Mouse (Mus musculus) granulocyte monocyte progenitor cell, adult 5-6 weeks (primary cell): Measurements from ENCODE around the gene Elp1. TPM values are rescaled to one million over a fixed set of nuclear protein-coding genes. Genes with fewer than 3 reads are reported as not detected.

Experiments used
- ATAC-seq: replicated peaks from 2 replicates; pipeline ENCODE4 v1.8.0; 2016; ENCODE audit warnings: mild to moderate bottlenecking, moderate TSS enrichment, inconsistent platforms; ENCODE audit not compliant: poor library complexity, severe bottlenecking
- total RNA-seq, 2 experiments: library from RNA; stranded (forward) in 1 of 2; stranded (reverse) in 1 of 2; fragments of 200-712, 200-1000 nt in 1 of 2; fragments of >200 nt in 1 of 2; fragmentation: Nextera tagmentation in 1 of 2; gene quantifications; 2 replicates each; pipeline ENCODE4 v1.2.3; 2014 to 2017

The Elp1 gene
- total RNA-seq, 2 experiments from 2014 or later: 39.4 to 52.5 TPM

GRCm38 (mm10) chr4:56791373-56791772 is 10.8 kb downstream of the Elp1 start:
- ATAC-seq: no peak

GRCm38 (mm10) chr4:56771065-56771464 is 31.1 kb downstream of the Elp1 start:
- ATAC-seq: no peak

- no peak for ATAC-seq
Measured at GRCm38 (mm10) chr4:56768913-56769312, 33.2 kb downstream of the Elp1 start.

GRCm38 (mm10) chr4:56767861-56768284 is 34.3 kb downstream of the Elp1 start:
- ATAC-seq: peak; percentile 56

DNA sequence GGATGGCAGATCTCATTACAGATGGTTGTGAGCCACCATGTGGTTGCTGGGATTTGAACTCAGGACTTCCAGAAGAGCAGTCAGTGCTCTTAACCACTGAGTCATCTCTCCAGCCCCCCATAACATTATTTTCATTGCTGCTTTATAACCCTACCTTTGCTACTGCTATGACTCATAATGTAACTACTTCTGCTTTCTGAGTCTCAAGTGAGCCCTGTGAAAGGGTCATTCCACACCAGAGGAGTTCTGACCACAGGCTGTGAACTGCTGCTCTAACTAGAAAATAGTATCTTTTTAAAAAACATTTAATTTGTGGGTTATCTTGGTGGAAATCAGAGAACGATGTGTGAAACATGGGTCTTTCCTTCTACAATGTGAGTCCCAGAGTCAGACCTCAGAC is 44.4 kb downstream of the Elp1 start:
- peak; percentile 77 for ATAC-seq

DNA sequence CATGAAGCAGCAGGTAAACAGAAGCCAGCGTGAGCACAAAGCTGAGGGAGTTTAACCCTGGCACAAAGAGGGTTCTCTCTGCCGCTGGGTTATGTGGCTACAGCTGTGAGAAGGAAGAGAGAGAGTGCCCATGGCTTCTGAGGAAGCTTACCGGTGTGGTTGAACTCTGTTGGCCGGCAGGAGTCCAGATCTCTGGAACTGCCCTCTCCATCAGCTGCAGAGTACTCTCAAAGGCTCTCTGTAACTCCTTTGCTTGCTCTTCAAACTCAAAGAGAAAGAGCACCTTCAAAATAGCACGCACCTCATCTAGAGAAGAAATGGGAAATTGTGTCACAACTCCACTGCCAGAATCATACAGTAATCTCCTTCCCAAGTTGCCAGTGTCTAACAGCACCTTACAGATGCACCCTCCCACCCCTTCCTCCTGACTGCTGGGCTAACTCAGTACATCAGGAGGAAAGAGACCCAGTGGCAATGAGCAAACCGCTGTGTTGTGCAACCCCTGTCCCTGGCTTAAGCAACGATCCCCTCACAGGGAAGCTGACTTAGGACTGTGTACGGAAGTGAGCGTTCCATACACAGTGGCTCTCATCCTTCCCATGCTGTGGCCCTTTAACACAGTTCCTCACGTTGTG is 45.0 kb downstream of the Elp1 start:
- ATAC-seq: peak; percentile 94

- ATAC-seq: no peak
Measured at GRCm38 (mm10) chr4:56756021-56756420, 46.1 kb downstream of the Elp1 start.

DNA sequence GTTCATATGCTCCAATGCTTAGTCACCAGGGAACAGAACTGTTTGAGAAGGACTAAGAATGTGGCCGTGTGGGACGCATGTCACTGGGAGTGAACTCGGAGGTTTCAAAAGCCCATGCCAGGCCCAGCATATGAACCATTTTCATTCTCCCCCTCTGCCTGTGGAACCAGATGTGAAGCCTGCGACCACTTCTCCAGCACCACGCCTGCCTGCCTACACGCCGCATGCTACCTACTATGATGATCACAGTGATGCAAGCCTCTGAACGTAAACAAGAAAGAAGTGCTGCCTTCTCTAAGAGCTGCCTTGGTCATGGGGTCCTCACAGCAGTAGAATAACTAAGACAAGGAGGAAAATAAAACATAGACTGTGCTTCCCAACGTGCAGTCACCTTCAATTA is 54.7 kb downstream of the Elp1 start:
- ATAC-seq: no peak

GRCm38 (mm10) chr4:56746345-56746744 is 55.8 kb downstream of the Elp1 start:
- no peak for ATAC-seq

GRCm38 (mm10) chr4:56743363-56744195 is 58.6 kb downstream of the Elp1 start, which contains the start of gene Actl7a:
TSS of gene Actl7a (plus strand) at chr4:56743413.
- no peak for ATAC-seq

- ATAC-seq: no peak
Measured at GRCm38 (mm10) chr4:56742698-56743097, 59.4 kb downstream of the Elp1 start.

DNA sequence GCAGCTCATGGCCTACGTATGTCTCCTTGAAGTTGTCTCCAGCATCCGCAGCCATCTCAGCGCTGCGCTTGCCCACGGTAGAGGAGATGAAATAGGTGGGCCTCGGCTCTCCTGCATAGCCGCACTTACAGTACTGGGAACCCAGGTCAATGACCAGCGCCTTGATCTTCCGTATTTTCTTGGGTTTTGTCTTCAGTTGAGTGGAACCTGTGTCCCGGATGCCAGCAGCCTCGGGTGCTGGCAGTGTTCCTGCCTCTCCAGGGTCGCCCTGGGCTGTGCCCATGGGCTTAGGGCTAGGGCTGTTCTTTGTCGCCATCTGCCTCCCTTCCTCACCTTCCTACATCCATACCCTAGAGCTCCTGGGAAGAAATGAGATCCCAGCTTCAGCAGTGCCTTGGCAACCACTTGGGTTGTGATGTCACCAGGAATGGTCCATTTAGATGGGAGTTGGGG is 61.1 kb downstream of the Elp1 start, which contains the start of gene Actl7b:
Gene Actl7b (minus strand): TSS at position 403 of the 453 bp plus-strand sequence.
- no peak for ATAC-seq

DNA sequence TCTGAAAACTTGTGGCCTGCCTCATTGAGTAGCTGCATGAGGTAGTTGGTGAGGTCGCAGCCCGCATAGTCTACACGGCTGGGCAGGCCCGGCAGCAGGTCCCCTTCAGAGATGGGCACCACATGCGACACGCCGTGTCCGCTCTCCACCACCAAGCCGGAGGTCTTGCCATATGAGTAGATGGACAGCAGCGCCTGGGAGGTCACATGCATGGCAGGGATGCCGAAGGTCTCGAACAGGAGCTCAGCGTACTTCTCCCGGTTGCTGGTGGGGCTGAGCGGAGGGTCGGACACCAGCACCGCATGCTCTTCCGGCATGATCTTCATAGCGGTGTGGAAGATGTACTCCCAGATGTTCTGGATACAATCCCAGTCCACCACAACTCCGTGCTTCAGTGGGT is 61.5 kb downstream of the Elp1 start:
- ATAC-seq: no peak

DNA sequence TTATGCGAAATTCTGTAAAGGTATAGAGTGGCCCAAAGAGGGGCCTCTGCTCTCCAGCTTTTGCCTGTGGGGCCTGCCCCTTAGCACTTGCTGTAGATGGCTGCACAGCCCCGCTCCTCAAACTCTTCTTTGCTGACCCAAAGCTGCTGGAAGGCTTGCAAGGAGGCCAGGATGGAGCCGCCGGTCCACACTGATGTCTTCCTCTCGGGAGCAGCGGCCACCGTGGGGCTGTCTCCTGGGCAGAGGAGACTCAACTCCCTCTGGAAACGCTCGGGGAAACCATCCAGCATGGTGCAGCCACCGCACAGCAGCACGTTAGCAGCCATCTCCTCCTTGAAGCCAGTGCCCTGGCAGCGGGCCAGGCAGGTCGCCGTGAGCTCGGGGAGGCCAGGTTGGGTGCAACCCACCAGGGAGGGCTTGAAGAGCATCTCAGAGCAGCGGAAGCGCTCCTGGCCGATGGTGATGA is 62.1 kb downstream of the Elp1 start, which contains the start of gene Gm26657:
Gene Gm26657 (plus strand): TSS at position 51 of the 466 bp plus-strand sequence.
- no peak for ATAC-seq

- ATAC-seq: no peak
Measured at GRCm38 (mm10) chr4:56725839-56726238, 76.3 kb downstream of the Elp1 start.

DNA sequence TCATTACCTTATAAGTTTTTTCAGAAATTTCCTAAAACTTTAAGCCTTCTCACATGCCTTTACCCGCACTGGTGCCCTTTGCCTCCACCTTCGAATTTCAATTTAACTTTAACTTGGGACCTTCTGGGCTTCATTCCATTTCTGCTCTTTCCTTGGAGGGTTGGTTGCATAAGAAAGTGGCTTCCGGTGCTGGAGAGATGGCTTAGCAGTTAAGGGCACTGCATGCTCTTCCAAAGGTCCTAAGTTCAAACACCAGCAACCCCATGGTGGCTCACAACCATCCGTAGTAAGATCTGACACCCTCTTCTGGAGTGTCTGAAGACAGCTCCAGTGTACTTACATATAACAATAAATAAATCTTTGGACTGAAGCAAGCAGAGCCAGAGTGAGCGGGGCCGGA is 78.9 kb downstream of the Elp1 start:
- ATAC-seq: no peak

DNA sequence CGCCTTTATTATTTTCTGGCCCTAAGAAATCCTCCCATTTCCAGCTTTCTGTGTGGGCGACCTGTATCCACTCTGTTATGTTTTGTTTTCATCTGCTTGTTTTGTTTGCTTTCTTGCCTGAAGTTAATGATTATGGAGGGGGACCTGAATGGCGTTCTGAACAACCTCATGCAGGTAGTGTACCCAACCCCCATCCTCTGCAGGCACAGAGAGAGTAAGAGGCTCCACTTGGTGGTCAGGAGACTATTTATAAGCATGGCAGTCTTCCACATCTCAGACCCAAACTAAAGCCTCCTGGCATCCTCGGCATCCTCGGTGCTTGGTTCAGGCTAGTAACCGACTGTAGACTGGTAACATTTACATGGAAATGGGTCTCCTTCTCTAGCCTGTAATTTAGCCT is 79.8 kb downstream of the Elp1 start:
- ATAC-seq: no peak

GRCm38 (mm10) chr4:56721469-56721868 is 80.7 kb downstream of the Elp1 start:
- ATAC-seq: peak; percentile 46; the same call in 1 of the 2 replicates

- ATAC-seq: no peak
Measured at GRCm38 (mm10) chr4:56720403-56720802, 81.7 kb downstream of the Elp1 start.

GRCm38 (mm10) chr4:56719456-56719855 is 82.7 kb downstream of the Elp1 start:
- ATAC-seq: no peak
